Mouse (Mus musculus): ENCODE results near the gene Arid3b. TPM values are rescaled to one million over a fixed set of nuclear protein-coding genes. Genes with fewer than 3 reads are reported as not detected.

The Arid3b gene
- total RNA-seq (2023): 84.7 TPM

GRCm38 (mm10) chr9:57836581-57837170 lies at the start of gene Arid3b:
TSS of gene Arid3b (minus strand) at chr9:57836793.

GRCm38 (mm10) chr9:57765364-57766351 lies 70.9 kb downstream of the Arid3b start, which contains the start of gene Clk3:
TSS of gene Clk3 (minus strand) at chr9:57765860.

Other genes starting within 250 kb of the Arid3b start
- gene Ulk3, start 247.3 kb downstream of the Arid3b start, total RNA-seq (2023): 72.4 TPM
- gene Cplx3, start 230.5 kb downstream of the Arid3b start, total RNA-seq (2023): not detected
- 1.3 TPM for gene Lman1l, start 216.0 kb downstream of the Arid3b start, total RNA-seq (2023)
- gene Csk, start 183.2 kb downstream of the Arid3b start, total RNA-seq (2023): 333 TPM
- not detected for gene Cyp1a2, start 153.1 kb downstream of the Arid3b start, total RNA-seq (2023)
- not detected for gene Cyp1a1, start 148.9 kb downstream of the Arid3b start, total RNA-seq (2023)
- 22.1 TPM for gene Edc3, start 128.3 kb downstream of the Arid3b start, total RNA-seq (2023)
- gene Clk3, start 70.9 kb downstream of the Arid3b start, total RNA-seq (2023): 215 TPM
- 77.5 TPM for gene Ubl7, start 74.2 kb upstream of the Arid3b start, total RNA-seq (2023)
- gene Sema7a, start 103.3 kb upstream of the Arid3b start, total RNA-seq (2023): 3.0 TPM
- 0.27 TPM for gene Cyp11a1, start 169.6 kb upstream of the Arid3b start, total RNA-seq (2023)
- 2.3 TPM for gene Stra6, start 227.0 kb upstream of the Arid3b start, total RNA-seq (2023)

All from CD4-positive naive resting alpha-beta T cell, adult 57 days (primary cell).